8 mouse cellular contexts compared by ENCODE assay signal in the genomic region with DNA sequence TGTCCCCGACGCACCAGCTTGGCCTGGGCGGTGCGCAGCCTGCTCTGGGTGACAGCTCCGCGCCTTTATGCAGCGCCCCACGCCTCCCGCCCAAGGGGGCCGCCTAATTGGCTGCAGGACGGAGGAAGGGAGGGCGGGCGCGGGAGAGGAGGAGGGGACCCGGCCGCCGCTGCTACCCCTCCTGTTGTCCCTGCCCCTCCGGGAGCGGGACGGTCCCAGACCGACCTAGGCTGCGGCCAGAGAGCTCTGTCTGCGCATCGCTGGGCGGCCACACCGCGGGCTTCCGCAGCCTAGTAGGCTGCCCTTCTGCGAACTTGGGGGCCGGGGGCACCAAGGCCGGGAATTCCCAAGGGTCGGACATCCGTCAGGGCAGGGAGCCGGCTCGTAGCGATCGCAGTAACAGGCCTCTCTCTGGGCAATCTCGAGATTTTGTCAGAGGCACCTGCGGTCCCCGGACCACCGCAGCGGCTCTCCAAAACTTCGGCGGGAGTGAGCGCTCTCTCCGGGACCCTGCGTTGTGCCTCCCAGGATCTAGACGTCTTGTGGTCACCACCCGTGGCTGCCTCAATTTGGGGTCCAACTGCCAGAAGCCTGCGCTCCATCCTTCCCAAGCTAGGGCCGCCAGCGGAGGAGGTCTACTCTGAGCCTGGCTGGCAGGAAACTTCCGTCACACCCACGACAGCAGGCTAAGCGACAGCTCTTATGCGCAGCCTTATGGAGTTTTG. TPM values are rescaled to one million over a fixed set of nuclear protein-coding genes. Genes with fewer than 3 reads are reported as not detected.
DNase-seq lines count a peak whose midpoint lies in the region; ATAC-seq lines count a peak whose summit lies in the region.

Gene Aldh1a3 (minus strand): TSS at position 81 of the 725 bp plus-strand sequence.

- no peaks in the 10 kb centered on the region for H3K36me3 ChIP-seq in embryonic facial prominence, embryonic 12.5 days
- H3K36me3 ChIP-seq in heart, embryonic 15.5 days, result no peaks in the 10 kb centered on the region
- no peaks in the 10 kb centered on the region for H3K36me3 ChIP-seq in midbrain, embryonic 14.5 days (ENCODE audit: control insufficient read depth, insufficient read depth, low read length)

- peak within 1 kb of the TSS; percentile 46 for H3K4me3 ChIP-seq in embryonic facial prominence, embryonic 12.5 days
- H3K4me3 ChIP-seq in heart, embryonic 15.5 days, result peak within 1 kb of the TSS; percentile 57
- peak within 1 kb of the TSS; percentile 39 for H3K4me3 ChIP-seq in midbrain, embryonic 14.5 days (replicated peaks; ENCODE audit: low read depth, low read length)

- WGBS in embryonic facial prominence, embryonic 12.5 days, result under 1% methylated on average over 56 of the region's 56 CpGs
- under 1% methylated on average over 55 of the region's 56 CpGs for whole genome bisulfite sequencing in heart, embryonic 15.5 days
- WGBS in midbrain, embryonic 14.5 days, result under 1% methylated on average over 55 of the region's 56 CpGs

- peak within 1 kb of the TSS; percentile 52 for H3K9ac ChIP-seq in embryonic facial prominence, embryonic 12.5 days
- peak within 1 kb of the TSS; percentile 47 for H3K9ac ChIP-seq in heart, embryonic 15.5 days
- no peak within 1 kb of the TSS; the same call in 1 of the 2 replicates for H3K9ac ChIP-seq in midbrain, embryonic 14.5 days (replicated peaks; ENCODE audit: low read length)

- DNase-seq in right cerebral cortex, adult 2 months (ENCODE audit: low spot score in 2 of 2), result peak; percentile 23 to 27
- DNase-seq in right cerebral cortex, postnatal 14 days, result no peak
- peak; percentile 49 to 76 for DNase-seq in kidney, postnatal 25 days
- DNase-seq in midbrain, embryonic 14.5 days, result peak; percentile 58
- no peak for DNase-seq in cerebellum, postnatal 25 days
- DNase-seq in thymus, postnatal 10 days (ENCODE audit: low spot score in 2 of 2), result no peak

- peaks cover 15% of the 10 kb centered on the region for H3K4me1 ChIP-seq in embryonic facial prominence, embryonic 12.5 days
- H3K4me1 ChIP-seq in heart, embryonic 15.5 days (replicated peaks), result peaks cover 14% of the 10 kb centered on the region
- peaks cover 10% of the 10 kb centered on the region; the same call in 1 of the 2 replicates for H3K4me1 ChIP-seq in midbrain, embryonic 14.5 days (ENCODE audit: control insufficient read depth, insufficient read depth, low read length)

- peak within 1 kb of the TSS; percentile 93 for H3K4me2 ChIP-seq in embryonic facial prominence, embryonic 12.5 days (replicated peaks)
- H3K4me2 ChIP-seq in heart, embryonic 15.5 days, result peak within 1 kb of the TSS; percentile 93
- H3K4me2 ChIP-seq in midbrain, embryonic 14.5 days (ENCODE audit: low read length), result peak within 1 kb of the TSS; percentile 89

- H3K27ac ChIP-seq in embryonic facial prominence, embryonic 12.5 days, result no peak within 1 kb of the TSS
- no peak within 1 kb of the TSS for H3K27ac ChIP-seq in heart, embryonic 15.5 days
- H3K27ac ChIP-seq in midbrain, embryonic 14.5 days (replicated peaks; ENCODE audit: low read depth, low read length), result no peak within 1 kb of the TSS

- peaks cover 60% of the 10 kb centered on the region for H3K27me3 ChIP-seq in embryonic facial prominence, embryonic 12.5 days
- peaks cover 53% of the 10 kb centered on the region for H3K27me3 ChIP-seq in heart, embryonic 15.5 days
- peaks cover 48% of the 10 kb centered on the region for H3K27me3 ChIP-seq in midbrain, embryonic 14.5 days (ENCODE audit: control insufficient read depth, insufficient read depth, low read length)

- H3K9me3 ChIP-seq in embryonic facial prominence, embryonic 12.5 days, result no peaks in the 10 kb centered on the region
- H3K9me3 ChIP-seq in heart, embryonic 15.5 days (replicated peaks), result no peaks in the 10 kb centered on the region
- H3K9me3 ChIP-seq in midbrain, embryonic 14.5 days (ENCODE audit: control insufficient read depth, low read length), result no peaks in the 10 kb centered on the region

- ATAC-seq in embryonic facial prominence, embryonic 12.5 days (ENCODE audit: insufficient number of reproducible peaks, insufficient read depth, low FRiP score, low TSS enrichment), result peak; percentile 69
- peak; percentile 78 for ATAC-seq in heart, embryonic 15.5 days (replicated peaks; ENCODE audit: insufficient number of reproducible peaks, insufficient read depth, low FRiP score, low read depth)
- ATAC-seq in midbrain, embryonic 14.5 days (ENCODE audit: low FRiP score, low TSS enrichment), result peak; percentile 67

RNA-seq across cellular contexts. Expression of gene Aldh1a3, which starts in this region (rescaled TPM):
- 39.5 and 56.9 TPM in 2 replicates for polyA plus RNA-seq in embryonic facial prominence, embryonic 12.5 days (2016; fragmentation: Nextera tagmentation; extraction: Ambion mirVana)
- 1.0 and 2.4 TPM in 2 replicates for polyA plus RNA-seq in heart, embryonic 15.5 days (2015; fragmentation: Nextera tagmentation; extraction: Ambion mirVana)
- polyA plus RNA-seq in midbrain, embryonic 14.5 days (2014; fragmentation: Nextera tagmentation; extraction: Ambion mirVana), result 0.63 and 0.87 TPM in 2 replicates

Comparison
In these comparisons a context has a peak if more than half of its experiments do, and no peak if none do; other contexts are left out.
1. RNA of gene Aldh1a3 (polyA plus RNA-seq): 39.5 to 56.9 TPM in embryonic facial prominence, embryonic 12.5 days; 1.0 to 2.4 TPM in heart, embryonic 15.5 days and 0.63 to 0.87 TPM in midbrain, embryonic 14.5 days; every median in the first group is over 10 times any median in the second.
2. DNase-seq: peak in right cerebral cortex, adult 2 months (2 of 2) and kidney, postnatal 25 days (2 of 2); none in right cerebral cortex, postnatal 14 days (single experiment), cerebellum, postnatal 25 days (0 of 2) and thymus, postnatal 10 days (0 of 2).
3. Peak in DNase-seq, ATAC-seq, H3K4me3 ChIP-seq and H3K4me2 ChIP-seq in midbrain, embryonic 14.5 days; RNA of the gene not detected or under 1 TPM.
4. Peak in every context shown above with its lines, with median percentiles within 50 percentile points of each other: ATAC-seq, H3K4me2 ChIP-seq and H3K4me3 ChIP-seq.